Mouse (Mus musculus): ENCODE results near the gene Ssc4d. TPM values are rescaled to one million over a fixed set of nuclear protein-coding genes. Genes with fewer than 3 reads are reported as not detected.

Ssc4d gene
- polyA plus RNA-seq, 1 experiment from 2014 or later, result 2.4 TPM

GRCm38 (mm10) chr5:135960909-135961635, 13.3 kb downstream of the Ssc4d start:
- peak overlapping the region; percentile 96; the same call in 1 of the 2 replicates for H3K4me2 ChIP-seq (replicated peaks; ENCODE audit: low read depth)
- no peaks in the 10 kb centered on the region for H3K36me3 ChIP-seq (ENCODE audit: control insufficient read depth, insufficient read depth)
- H3K9me3 ChIP-seq (ENCODE audit: control insufficient read depth), result no peaks in the 10 kb centered on the region
- H3K9ac ChIP-seq (ENCODE audit: low read depth, low read length), result no peak overlapping the region
- H3K27ac ChIP-seq (ENCODE audit: low read depth, low read length), result no peak overlapping the region; the same call in 1 of the 2 replicates
- WGBS, result 96% methylated on average over 15 of the region's 15 CpGs
- H3K4me3 ChIP-seq (ENCODE audit: low read depth, low read length), result no peak overlapping the region
- no peak for ATAC-seq
- H3K27me3 ChIP-seq (replicated peaks; ENCODE audit: control insufficient read depth, insufficient read depth, low read length), result no peaks in the 10 kb centered on the region
- H3K4me1 ChIP-seq (replicated peaks; ENCODE audit: control insufficient read depth, insufficient read depth, low read length), result peaks cover 18% of the 10 kb centered on the region
- TF ChIP-seq CTCF (IDR thresholded peaks at IDR 0.05; ENCODE audit: low read depth), result no peak

GRCm38 (mm10) chr5:135959911-135960310, 14.4 kb downstream of the Ssc4d start:
- 94% methylated on average over 7 of the region's 7 CpGs for WGBS
- TF ChIP-seq CTCF (IDR thresholded peaks at IDR 0.05; ENCODE audit: low read depth), result no peak
- Histone ChIP-seq H3K27ac (ENCODE audit: low read depth, low read length) (no peak overlapping the region), H3K27me3 (replicated peaks; ENCODE audit: control insufficient read depth, insufficient read depth, low read length) (no peaks in the 10 kb centered on the region), H3K9ac (ENCODE audit: low read depth, low read length) (no peak overlapping the region), H3K9me3 (ENCODE audit: control insufficient read depth) (no peaks in the 10 kb centered on the region), H3K36me3 (ENCODE audit: control insufficient read depth, insufficient read depth) (no peaks in the 10 kb centered on the region), H3K4me1 (replicated peaks; ENCODE audit: control insufficient read depth, insufficient read depth, low read length) (peaks cover 18% of the 10 kb centered on the region), H3K4me3 (ENCODE audit: low read depth, low read length) (no peak overlapping the region), H3K4me2 (replicated peaks; ENCODE audit: low read depth) (no peak overlapping the region)
- ATAC-seq, result no peak

GRCm38 (mm10) chr5:135958367-135958766, 16.0 kb downstream of the Ssc4d start:
- Histone ChIP-seq H3K4me3 (ENCODE audit: low read depth, low read length) (no peak overlapping the region), H3K36me3 (ENCODE audit: control insufficient read depth, insufficient read depth) (no peaks in the 10 kb centered on the region), H3K9ac (ENCODE audit: low read depth, low read length) (no peak overlapping the region), H3K4me1 (replicated peaks; ENCODE audit: control insufficient read depth, insufficient read depth, low read length) (peaks cover 18% of the 10 kb centered on the region), H3K9me3 (ENCODE audit: control insufficient read depth) (no peaks in the 10 kb centered on the region), H3K27ac (ENCODE audit: low read depth, low read length) (0 out of 2 replicates have a peak overlapping the region, but pooled peaks have one; percentile 89), H3K4me2 (replicated peaks; ENCODE audit: low read depth) (peak overlapping the region; percentile 63), H3K27me3 (replicated peaks; ENCODE audit: control insufficient read depth, insufficient read depth, low read length) (no peaks in the 10 kb centered on the region)
- no peak for TF ChIP-seq CTCF (IDR thresholded peaks at IDR 0.05; ENCODE audit: low read depth)
- WGBS, result 88% methylated on average over 4 of the region's 4 CpGs
- no peak for ATAC-seq

GRCm38 (mm10) chr5:135957207-135957974, 16.9 kb downstream of the Ssc4d start:
- ATAC-seq, result peak; percentile 86
- H3K9ac ChIP-seq (ENCODE audit: low read depth, low read length), result peak overlapping the region; percentile 34; the same call in 1 of the 2 replicates

GRCm38 (mm10) chr5:135956300-135957206, 17.8 kb downstream of the Ssc4d start:
- no peak overlapping the region for H3K4me3 ChIP-seq (ENCODE audit: low read depth, low read length)
- H3K27ac ChIP-seq (ENCODE audit: low read depth, low read length), result no peak overlapping the region; the same call in 1 of the 2 replicates
- no peaks in the 10 kb centered on the region for H3K9me3 ChIP-seq (ENCODE audit: control insufficient read depth)
- H3K4me2 ChIP-seq (replicated peaks; ENCODE audit: low read depth), result peak overlapping the region; percentile 63
- H3K27me3 ChIP-seq (replicated peaks; ENCODE audit: control insufficient read depth, insufficient read depth, low read length), result no peaks in the 10 kb centered on the region
- H3K9ac ChIP-seq (ENCODE audit: low read depth, low read length), result peak overlapping the region; percentile 34; the same call in 1 of the 2 replicates
- H3K4me1 ChIP-seq (replicated peaks; ENCODE audit: control insufficient read depth, insufficient read depth, low read length), result peaks cover 14% of the 10 kb centered on the region
- no peak for ATAC-seq
- no peak for TF ChIP-seq CTCF (IDR thresholded peaks at IDR 0.05; ENCODE audit: low read depth)
- H3K36me3 ChIP-seq (ENCODE audit: control insufficient read depth, insufficient read depth), result no peaks in the 10 kb centered on the region
- 80% methylated on average over 9 of the region's 9 CpGs for WGBS

More at GRCm38 (mm10) chr5:135957207-135957974, 16.9 kb downstream of the Ssc4d start:
- Histone ChIP-seq H3K4me2 (replicated peaks; ENCODE audit: low read depth) (peak overlapping the region; percentile 63), H3K4me1 (replicated peaks; ENCODE audit: control insufficient read depth, insufficient read depth, low read length) (peaks cover 18% of the 10 kb centered on the region), H3K27me3 (replicated peaks; ENCODE audit: control insufficient read depth, insufficient read depth, low read length) (no peaks in the 10 kb centered on the region), H3K9me3 (ENCODE audit: control insufficient read depth) (no peaks in the 10 kb centered on the region), H3K27ac (ENCODE audit: low read depth, low read length) (peak overlapping the region; percentile 89), H3K4me3 (ENCODE audit: low read depth, low read length) (peak overlapping the region; percentile 28), H3K36me3 (ENCODE audit: control insufficient read depth, insufficient read depth) (no peaks in the 10 kb centered on the region)
- no peak for TF ChIP-seq CTCF (IDR thresholded peaks at IDR 0.05; ENCODE audit: low read depth)
- WGBS, result 8% methylated on average over 28 of the region's 28 CpGs
